Mouse (Mus musculus): ENCODE results near the gene Ccsap. TPM values are rescaled to one million over a fixed set of nuclear protein-coding genes. Genes with fewer than 3 reads are reported as not detected.

The Ccsap gene
- polyA plus RNA-seq, 1 experiment from 2014 or later = 4.6 TPM

- no peaks in the 10 kb centered on the region for H3K36me3 ChIP-seq (ENCODE audit: control insufficient read depth, insufficient read depth, low read length)
- 89% methylated on average over 9 of the region's 9 CpGs for WGBS
- ATAC-seq (ENCODE audit: low read depth) (no peak), DNase-seq (ENCODE audit: low spot score) (no peak)
- H3K4me3 ChIP-seq (ENCODE audit: low read depth, low read length) = no peak overlapping the region
- no peaks in the 10 kb centered on the region for H3K4me1 ChIP-seq (ENCODE audit: control insufficient read depth, insufficient read depth, low read length)
- no peak overlapping the region for H3K27ac ChIP-seq (replicated peaks; ENCODE audit: low read depth, low read length)
- H3K9me3 ChIP-seq (ENCODE audit: control insufficient read depth, low read length) = no peaks in the 10 kb centered on the region
- no peaks in the 10 kb centered on the region for H3K27me3 ChIP-seq (replicated peaks; ENCODE audit: control insufficient read depth, insufficient read depth, low read length)
- H3K4me2 ChIP-seq (ENCODE audit: low read depth, low read length) = no peak overlapping the region
- no peak overlapping the region for H3K9ac ChIP-seq (ENCODE audit: low read depth, low read length)
Measured at GRCm38 (mm10) chr8:123854733-123855475, 5.1 kb downstream of the Ccsap start.

- Histone ChIP-seq H3K9ac (ENCODE audit: low read depth, low read length) (no peak overlapping the region), H3K27ac (replicated peaks; ENCODE audit: low read depth, low read length) (no peak overlapping the region), H3K9me3 (ENCODE audit: control insufficient read depth, low read length) (no peaks in the 10 kb centered on the region), H3K4me2 (ENCODE audit: low read depth, low read length) (no peak overlapping the region), H3K4me3 (ENCODE audit: low read depth, low read length) (no peak overlapping the region), H3K36me3 (ENCODE audit: control insufficient read depth, insufficient read depth, low read length) (no peaks in the 10 kb centered on the region), H3K4me1 (ENCODE audit: control insufficient read depth, insufficient read depth, low read length) (no peaks in the 10 kb centered on the region), H3K27me3 (replicated peaks; ENCODE audit: control insufficient read depth, insufficient read depth, low read length) (no peaks in the 10 kb centered on the region)
- DNase-seq (ENCODE audit: low spot score) = no peak
- WGBS = 97% methylated on average over 1 of the region's 1 CpGs
- no peak for ATAC-seq (ENCODE audit: low read depth)
Measured at GRCm38 (mm10) chr8:123854252-123854651, 5.8 kb downstream of the Ccsap start.

GRCm38 (mm10) chr8:123851590-123851989 is 8.4 kb downstream of the Ccsap start:
- Histone ChIP-seq H3K4me1 (ENCODE audit: control insufficient read depth, insufficient read depth, low read length) (no peaks in the 10 kb centered on the region), H3K27ac (replicated peaks; ENCODE audit: low read depth, low read length) (no peak overlapping the region), H3K36me3 (ENCODE audit: control insufficient read depth, insufficient read depth, low read length) (no peaks in the 10 kb centered on the region), H3K4me2 (ENCODE audit: low read depth, low read length) (no peak overlapping the region), H3K9ac (ENCODE audit: low read depth, low read length) (no peak overlapping the region), H3K4me3 (ENCODE audit: low read depth, low read length) (no peak overlapping the region), H3K9me3 (ENCODE audit: control insufficient read depth, low read length) (no peaks in the 10 kb centered on the region), H3K27me3 (replicated peaks; ENCODE audit: control insufficient read depth, insufficient read depth, low read length) (no peaks in the 10 kb centered on the region)
- DNase-seq (ENCODE audit: low spot score) (no peak), ATAC-seq (ENCODE audit: low read depth) (no peak)
- WGBS = 71% methylated on average over 5 of the region's 5 CpGs

GRCm38 (mm10) chr8:123849352-123849751 is 10.7 kb downstream of the Ccsap start:
- Histone ChIP-seq H3K9ac (ENCODE audit: low read depth, low read length) (no peak overlapping the region), H3K4me2 (ENCODE audit: low read depth, low read length) (no peak overlapping the region), H3K27ac (replicated peaks; ENCODE audit: low read depth, low read length) (no peak overlapping the region), H3K9me3 (ENCODE audit: control insufficient read depth, low read length) (no peaks in the 10 kb centered on the region), H3K4me3 (ENCODE audit: low read depth, low read length) (no peak overlapping the region), H3K4me1 (ENCODE audit: control insufficient read depth, insufficient read depth, low read length) (no peaks in the 10 kb centered on the region), H3K27me3 (replicated peaks; ENCODE audit: control insufficient read depth, insufficient read depth, low read length) (no peaks in the 10 kb centered on the region), H3K36me3 (ENCODE audit: control insufficient read depth, insufficient read depth, low read length) (no peaks in the 10 kb centered on the region)
- no peak for ATAC-seq (ENCODE audit: low read depth)
- DNase-seq (ENCODE audit: low spot score) = no peak
- 84% methylated on average over 4 of the region's 4 CpGs for WGBS

GRCm38 (mm10) chr8:123847546-123847945 is 12.5 kb downstream of the Ccsap start:
- H3K27ac ChIP-seq (replicated peaks; ENCODE audit: low read depth, low read length) = no peak overlapping the region
- ATAC-seq (ENCODE audit: low read depth) = no peak

GRCm38 (mm10) chr8:123846509-123846908 is 13.5 kb downstream of the Ccsap start:
- no peaks in the 10 kb centered on the region for H3K4me1 ChIP-seq (ENCODE audit: control insufficient read depth, insufficient read depth, low read length)
- no peak for DNase-seq (ENCODE audit: low spot score)
- no peaks in the 10 kb centered on the region for H3K27me3 ChIP-seq (replicated peaks; ENCODE audit: control insufficient read depth, insufficient read depth, low read length)
- no peak overlapping the region for H3K27ac ChIP-seq (replicated peaks; ENCODE audit: low read depth, low read length)
- no peaks in the 10 kb centered on the region; the same call in 1 of the 2 replicates for H3K36me3 ChIP-seq (ENCODE audit: control insufficient read depth, insufficient read depth, low read length)
- WGBS = 82% methylated on average over 12 of the region's 12 CpGs
- H3K9ac ChIP-seq (ENCODE audit: low read depth, low read length) = no peak overlapping the region
- H3K9me3 ChIP-seq (ENCODE audit: control insufficient read depth, low read length) = no peaks in the 10 kb centered on the region
- ATAC-seq (ENCODE audit: low read depth) = no peak
- no peak overlapping the region for H3K4me3 ChIP-seq (ENCODE audit: low read depth, low read length)
- H3K4me2 ChIP-seq (ENCODE audit: low read depth, low read length) = no peak overlapping the region

More at GRCm38 (mm10) chr8:123847546-123847945, 12.5 kb downstream of the Ccsap start:
- H3K36me3 ChIP-seq (ENCODE audit: control insufficient read depth, insufficient read depth, low read length) = no peaks in the 10 kb centered on the region
- no peak overlapping the region for H3K4me2 ChIP-seq (ENCODE audit: low read depth, low read length)
- H3K27me3 ChIP-seq (replicated peaks; ENCODE audit: control insufficient read depth, insufficient read depth, low read length) = no peaks in the 10 kb centered on the region
- H3K4me1 ChIP-seq (ENCODE audit: control insufficient read depth, insufficient read depth, low read length) = no peaks in the 10 kb centered on the region
- no peak overlapping the region for H3K9ac ChIP-seq (ENCODE audit: low read depth, low read length)
- WGBS = 64% methylated on average over 3 of the region's 3 CpGs
- DNase-seq (ENCODE audit: low spot score) = no peak
- no peaks in the 10 kb centered on the region for H3K9me3 ChIP-seq (ENCODE audit: control insufficient read depth, low read length)
- no peak overlapping the region for H3K4me3 ChIP-seq (ENCODE audit: low read depth, low read length)

- Histone ChIP-seq H3K9me3 (ENCODE audit: control insufficient read depth, low read length) (no peaks in the 10 kb centered on the region), H3K4me2 (ENCODE audit: low read depth, low read length) (no peak overlapping the region)
- 0 out of 2 replicates have a peak, but pooled peaks have one; percentile 35 for ATAC-seq (ENCODE audit: low read depth)
Measured at GRCm38 (mm10) chr8:123845991-123846390, 14.0 kb downstream of the Ccsap start.

GRCm38 (mm10) chr8:123845114-123845513 is 14.9 kb downstream of the Ccsap start:
- no peaks in the 10 kb centered on the region for H3K9me3 ChIP-seq (ENCODE audit: control insufficient read depth, low read length)
- H3K4me1 ChIP-seq (ENCODE audit: control insufficient read depth, insufficient read depth, low read length) = no peaks in the 10 kb centered on the region
- H3K27me3 ChIP-seq (replicated peaks; ENCODE audit: control insufficient read depth, insufficient read depth, low read length) = no peaks in the 10 kb centered on the region
- no peak overlapping the region for H3K9ac ChIP-seq (ENCODE audit: low read depth, low read length)
- H3K4me2 ChIP-seq (ENCODE audit: low read depth, low read length) = no peak overlapping the region
- no peak overlapping the region for H3K27ac ChIP-seq (replicated peaks; ENCODE audit: low read depth, low read length)
- 85% methylated on average over 13 of the region's 13 CpGs for WGBS
- DNase-seq (ENCODE audit: low spot score) (no peak), ATAC-seq (ENCODE audit: low read depth) (no peak)
- no peak overlapping the region for H3K4me3 ChIP-seq (ENCODE audit: low read depth, low read length)
- no peaks in the 10 kb centered on the region; the same call in 1 of the 2 replicates for H3K36me3 ChIP-seq (ENCODE audit: control insufficient read depth, insufficient read depth, low read length)

More at GRCm38 (mm10) chr8:123845991-123846390, 14.0 kb downstream of the Ccsap start:
- no peaks in the 10 kb centered on the region for H3K27me3 ChIP-seq (replicated peaks; ENCODE audit: control insufficient read depth, insufficient read depth, low read length)
- DNase-seq (ENCODE audit: low spot score) = peak; percentile 22
- no peak overlapping the region for H3K4me3 ChIP-seq (ENCODE audit: low read depth, low read length)
- no peaks in the 10 kb centered on the region for H3K4me1 ChIP-seq (ENCODE audit: control insufficient read depth, insufficient read depth, low read length)
- H3K36me3 ChIP-seq (ENCODE audit: control insufficient read depth, insufficient read depth, low read length) = no peaks in the 10 kb centered on the region; the same call in 1 of the 2 replicates
- WGBS = 92% methylated on average over 10 of the region's 10 CpGs
- no peak overlapping the region for H3K9ac ChIP-seq (ENCODE audit: low read depth, low read length)
- H3K27ac ChIP-seq (replicated peaks; ENCODE audit: low read depth, low read length) = no peak overlapping the region

GRCm38 (mm10) chr8:123844341-123844740 is 15.7 kb downstream of the Ccsap start:
- H3K9me3 ChIP-seq (ENCODE audit: control insufficient read depth, low read length) = no peaks in the 10 kb centered on the region
- H3K27ac ChIP-seq (replicated peaks; ENCODE audit: low read depth, low read length) = no peak overlapping the region
- H3K4me1 ChIP-seq (ENCODE audit: control insufficient read depth, insufficient read depth, low read length) = no peaks in the 10 kb centered on the region
- H3K36me3 ChIP-seq (ENCODE audit: control insufficient read depth, insufficient read depth, low read length) = no peaks in the 10 kb centered on the region; the same call in 1 of the 2 replicates
- H3K9ac ChIP-seq (ENCODE audit: low read depth, low read length) = no peak overlapping the region
- ATAC-seq (ENCODE audit: low read depth) (no peak), DNase-seq (ENCODE audit: low spot score) (no peak)
- H3K4me2 ChIP-seq (ENCODE audit: low read depth, low read length) = no peak overlapping the region
- H3K27me3 ChIP-seq (replicated peaks; ENCODE audit: control insufficient read depth, insufficient read depth, low read length) = no peaks in the 10 kb centered on the region
- no peak overlapping the region for H3K4me3 ChIP-seq (ENCODE audit: low read depth, low read length)
- 65% methylated on average over 7 of the region's 7 CpGs for WGBS
